Mouse (Mus musculus) left cerebral cortex, postnatal 36 days (tissue): ENCODE data around the gene Kctd2. TPM values are rescaled to one million over a fixed set of nuclear protein-coding genes. Genes with fewer than 3 reads are reported as not detected.
A peak's percentile ranks its signal among the peaks of the same experiment; 100 is the strongest.
"Not testable (repeated sequence)": the region's sequence is repeated elsewhere in the genome, so short reads cannot be mapped to it uniquely, and the experiment has no call there.

ENCODE experiments used
- DNase-seq, 2 experiments: peaks; one replicate each; pipeline ENCODE4 v3.0.0; 2021 to 2022; ENCODE audit warnings: low spot score in 2 of 2, mixed read lengths in 1 of 2
- intact Hi-C: fragments of 180-260 bp; cut with DNase I; formaldehyde crosslinking; loops from one replicate; pipeline ENCODE4 v1.15.1; 2025
- total RNA-seq, 2 experiments: library from RNA; stranded (reverse); gene quantifications; 2 replicates each; pipeline ENCODE4 v1.2.3; 2021

The Kctd2 gene
- 10 to 100 TPM; 72.0 to 79.2 TPM for total RNA-seq

GRCm38 (mm10) chr11:115419531-115420237, at the start of gene Kctd2, which contains the start of gene Atp5h:
Kctd2 (plus strand) TSS chr11:115420128.
Atp5h (minus strand) TSS chr11:115419962.
- DNase-seq: peak; percentile 94 to 96
- intact Hi-C loops: loop anchor here (2.0 kb wide), 2 partner anchors 53 to 55 kb away; partner anchors contain the start of genes Armc7 and Hid1

DNA sequence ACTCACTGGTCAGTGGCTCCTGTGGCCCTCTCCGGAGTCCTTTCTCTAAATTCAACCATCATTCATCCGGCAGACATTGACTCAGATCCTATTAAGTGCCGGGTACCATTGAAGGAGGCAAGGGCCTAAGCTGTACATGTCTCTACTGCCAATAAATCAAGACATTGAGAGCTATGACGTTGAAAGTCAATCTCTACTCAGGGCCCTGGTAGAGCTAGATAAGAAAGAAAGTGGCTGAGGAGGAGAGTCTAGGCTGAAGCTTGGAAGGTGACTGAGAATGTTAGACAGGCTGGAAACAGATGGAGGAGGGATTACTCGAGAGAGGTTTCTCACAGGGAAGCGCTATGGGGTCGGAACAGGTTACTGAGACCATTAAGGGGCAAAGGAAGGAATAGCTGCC, 49.6 kb upstream of the Kctd2 start:
- intact Hi-C loops: no loop called here
- DNase-seq: no peak

GRCm38 (mm10) chr11:115371354-115371753, 48.6 kb upstream of the Kctd2 start:
- DNase-seq: no peak
- intact Hi-C loops: no loop called here

- intact Hi-C loops: no loop called here
- no peak for DNase-seq
Measured at GRCm38 (mm10) chr11:115372015-115372414, 47.9 kb upstream of the Kctd2 start.

- intact Hi-C loops: no loop called here
- no peak for DNase-seq
Measured at GRCm38 (mm10) chr11:115372737-115373136, 47.2 kb upstream of the Kctd2 start.

- intact Hi-C loops: no loop called here
- DNase-seq: peak; percentile 73 to 78
Measured at GRCm38 (mm10) chr11:115373805-115374694, 45.9 kb upstream of the Kctd2 start.

- intact Hi-C loops: no loop called here
- DNase-seq: peak; percentile 37 to 45
Measured at GRCm38 (mm10) chr11:115374695-115375425, 45.1 kb upstream of the Kctd2 start.

DNA sequence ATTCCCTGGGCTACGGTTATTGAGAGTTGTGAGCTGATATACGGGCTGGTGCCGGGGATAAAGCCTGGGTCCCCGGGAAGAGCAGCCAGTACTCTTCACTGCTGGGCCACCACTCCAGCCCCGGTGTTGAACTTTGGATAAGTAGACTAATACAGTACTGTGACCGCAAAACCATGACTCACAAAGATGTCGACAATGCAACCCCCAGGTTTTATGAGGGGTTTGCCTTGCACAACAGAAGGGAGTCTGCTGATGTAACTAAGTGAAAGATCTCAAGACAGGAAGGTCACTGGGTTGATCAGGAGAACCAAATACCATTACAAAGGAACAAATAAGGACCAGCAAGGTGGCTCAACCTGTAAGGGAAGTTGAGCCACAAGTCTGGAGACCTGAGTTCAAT, 43.2 kb upstream of the Kctd2 start:
- intact Hi-C loops: no loop called here
- DNase-seq: no peak

DNA sequence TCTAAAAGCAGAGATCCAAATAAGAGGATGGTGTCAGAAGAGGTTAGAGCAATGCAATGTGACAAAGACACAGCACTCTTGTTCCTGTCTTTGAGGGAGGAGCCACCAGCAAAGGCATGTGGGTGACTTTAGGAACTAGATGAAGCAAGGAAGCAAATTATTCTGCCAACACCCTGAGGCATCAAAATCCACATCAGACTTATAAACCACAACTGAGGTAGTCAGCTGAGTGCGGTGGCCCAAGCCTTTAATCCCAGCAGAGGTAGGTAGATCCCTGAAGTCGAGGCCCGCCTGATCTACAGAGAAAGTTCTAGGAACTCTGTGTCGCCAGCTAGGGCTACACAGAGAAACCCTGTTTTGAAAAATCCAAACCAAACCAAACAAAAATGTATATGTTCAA, 42.7 kb upstream of the Kctd2 start:
- DNase-seq: no peak
- intact Hi-C loops: no loop called here

DNA sequence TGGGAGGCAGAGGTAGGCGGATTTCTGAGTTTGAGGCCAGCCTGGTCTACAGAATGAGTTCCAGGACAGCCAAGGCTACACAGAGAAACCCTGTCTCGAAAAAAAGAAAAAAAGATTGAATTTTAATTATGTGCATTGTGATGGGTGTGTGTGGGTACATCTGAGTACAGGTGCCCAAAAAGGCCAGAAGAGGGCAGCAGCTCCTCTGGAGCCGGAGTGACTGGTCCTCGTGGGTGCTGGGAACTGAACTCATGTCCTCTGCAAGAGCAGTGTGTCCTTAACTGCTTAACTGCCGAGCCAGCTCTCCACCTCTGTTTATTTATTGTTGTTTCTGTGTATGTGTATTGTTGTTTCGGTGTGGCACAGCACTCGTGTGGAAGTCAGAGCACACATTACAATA, 42.1 kb upstream of the Kctd2 start:
- intact Hi-C loops: no loop called here

DNA sequence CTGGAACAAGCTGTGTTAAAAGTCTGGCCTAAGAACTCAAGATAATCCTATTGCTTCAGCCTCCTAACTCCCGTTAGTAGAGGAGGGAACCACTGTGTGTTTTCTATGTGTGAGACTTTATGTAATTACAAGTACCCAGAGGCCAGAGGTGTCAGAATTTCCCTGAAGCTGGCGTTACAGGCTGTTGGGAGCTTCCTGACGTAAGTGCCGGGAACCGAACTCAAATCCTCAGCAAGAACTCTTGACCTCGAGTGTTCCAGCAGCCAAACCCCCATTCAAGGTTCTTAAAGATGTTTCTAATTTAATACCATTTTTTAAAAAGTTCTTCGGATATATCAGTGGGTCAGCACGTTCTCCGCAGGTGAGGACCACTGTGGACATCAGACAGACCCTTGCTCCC, 38.7 kb upstream of the Kctd2 start:
- intact Hi-C loops: no loop called here
- no peak for DNase-seq

More for the DNA sequence above, 42.1 kb upstream of the Kctd2 start:
- no peak for DNase-seq

- intact Hi-C loops: no loop called here
- peak; percentile 84 to 85 for DNase-seq
Measured at GRCm38 (mm10) chr11:115381743-115382539, 38.0 kb upstream of the Kctd2 start, which contains the start of gene Cdr2l. Cdr2l (plus strand) TSS chr11:115381916.

- DNase-seq: peak in 1 of 2 experiments; percentile 36
- intact Hi-C loops: no loop called here
Measured at GRCm38 (mm10) chr11:115382891-115383290, 37.0 kb upstream of the Kctd2 start.

- DNase-seq: peak; percentile 28 to 29
- intact Hi-C loops: no loop called here
Measured at GRCm38 (mm10) chr11:115383701-115384474, 36.0 kb upstream of the Kctd2 start.

- no peak for DNase-seq
- intact Hi-C loops: no loop called here
Measured at GRCm38 (mm10) chr11:115384587-115384986, 35.3 kb upstream of the Kctd2 start.

DNA sequence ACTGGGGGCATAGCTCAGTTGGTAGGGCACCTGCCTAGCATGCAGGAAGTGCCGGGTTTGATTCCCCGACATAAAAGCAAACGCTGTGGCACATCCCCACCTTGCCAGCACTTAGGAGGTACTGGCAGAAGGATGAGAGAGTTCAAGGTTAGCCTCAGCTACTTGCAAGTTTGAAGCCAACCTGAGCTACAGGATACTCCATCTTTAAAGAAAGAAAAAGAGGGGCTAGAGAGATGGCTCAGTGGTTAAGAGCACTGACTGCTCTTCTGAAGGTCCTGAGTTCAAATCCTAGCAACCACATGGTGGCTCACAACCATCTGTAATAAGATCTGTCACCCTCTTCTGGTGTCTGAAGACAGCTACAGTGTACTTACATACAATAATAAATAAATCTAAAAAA, 33.1 kb upstream of the Kctd2 start:
- intact Hi-C loops, DNase-seq: not testable (repeated sequence)

DNA sequence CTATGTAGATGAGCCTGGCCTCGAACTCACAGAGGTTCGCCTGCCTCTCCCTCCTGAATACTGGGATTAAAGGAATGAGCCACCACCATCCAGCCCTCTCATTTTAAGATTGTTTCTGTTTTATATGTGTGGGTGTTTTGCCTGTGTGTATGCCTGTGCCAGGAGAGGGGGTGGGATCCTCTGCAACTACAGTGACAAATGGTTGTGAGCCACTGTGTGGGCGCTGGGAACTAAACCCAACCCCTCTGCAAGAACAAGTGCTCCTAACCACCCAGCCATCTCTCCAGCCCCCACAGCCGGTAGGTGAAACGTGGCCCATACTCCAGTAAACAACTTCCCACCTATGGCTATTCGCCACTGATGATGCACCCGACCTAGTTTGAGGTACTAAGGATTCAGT, 28.6 kb upstream of the Kctd2 start:
- no peak for DNase-seq
- intact Hi-C loops: no loop called here

DNA sequence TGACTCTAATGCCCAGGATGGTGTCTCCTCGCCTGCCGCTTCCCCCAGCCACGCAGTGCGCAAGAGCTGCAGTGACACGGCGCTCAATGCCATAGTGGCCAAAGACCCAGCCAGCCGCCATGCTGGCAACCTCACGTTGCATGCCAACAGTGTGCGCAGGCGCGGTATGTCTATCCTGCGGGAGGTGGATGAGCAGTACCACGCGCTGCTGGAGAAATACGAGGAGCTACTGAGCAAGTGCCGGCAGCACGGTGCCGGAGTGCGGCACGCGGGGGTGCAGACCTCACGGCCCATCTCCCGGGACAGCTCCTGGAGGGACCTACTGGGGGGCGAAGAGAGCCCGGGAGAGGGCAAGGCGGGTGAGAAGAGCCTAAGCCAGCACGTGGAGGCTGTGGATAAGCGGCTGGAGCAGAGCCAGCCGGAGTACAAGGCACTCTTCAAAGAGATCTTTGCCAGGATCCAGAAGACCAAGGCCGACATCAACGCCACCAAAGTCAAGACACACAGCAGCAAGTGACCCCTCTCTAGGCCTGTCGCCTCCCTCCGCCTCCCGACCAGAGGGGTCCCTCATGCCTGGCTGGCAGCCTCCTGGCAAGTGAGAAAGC, 26.1 kb upstream of the Kctd2 start:
- intact Hi-C loops: no loop called here
- no peak for DNase-seq
